In genomic region chr15:102400476-102401045, GRCm38 (mm10) we compare ENCODE assay signal across 12 mouse cellular contexts. TPM values are rescaled to one million over a fixed set of nuclear protein-coding genes. Genes with fewer than 3 reads are reported as not detected.
A peak's percentile ranks its signal among the peaks of the same experiment; 100 is the strongest.
DNase-seq lines count a peak whose midpoint lies in the region; ATAC-seq and TF ChIP-seq lines count a peak whose summit lies in the region.
"Had no signal": no experiment of that assay in that cellular context is flagged by ENCODE, and none has a peak within 500 bp of the region (broad histone marks: within the 10 kb centered on the region; RNA-seq: fewer than 3 reads in every experiment).

No protein-coding gene starts in this region.

- H3K27ac ChIP-seq in forebrain, embryonic 10.5 days = peak overlapping the region; percentile 88; the same call in 1 of the 2 replicates
- no peak overlapping the region for H3K27ac ChIP-seq in forebrain, embryonic 11.5 days (ENCODE audit: low read depth, low read length)
- H3K27ac ChIP-seq in lung, embryonic 14.5 days (ENCODE audit: low read depth) = peak overlapping the region; percentile 19; the same call in 1 of the 2 replicates

- WGBS in forebrain, embryonic 10.5 days = 77% methylated on average over 10 of the region's 10 CpGs
- 84% methylated on average over 10 of the region's 10 CpGs for WGBS in forebrain, embryonic 11.5 days
- 72% methylated on average over 10 of the region's 10 CpGs for WGBS in lung, embryonic 14.5 days

- H3K4me1 ChIP-seq in forebrain, embryonic 10.5 days = peaks cover 45% of the 10 kb centered on the region
- peaks cover 2% of the 10 kb centered on the region for H3K4me1 ChIP-seq in forebrain, embryonic 11.5 days (replicated peaks; ENCODE audit: control insufficient read depth, insufficient read depth, low read length)
- peaks cover 7% of the 10 kb centered on the region; the same call in 1 of the 2 replicates for H3K4me1 ChIP-seq in lung, embryonic 14.5 days (ENCODE audit: insufficient read depth)

- H3K27me3 ChIP-seq in forebrain, embryonic 10.5 days (ENCODE audit: poor library complexity, severe bottlenecking) = no peaks in the 10 kb centered on the region
- no peaks in the 10 kb centered on the region for H3K27me3 ChIP-seq in forebrain, embryonic 11.5 days (ENCODE audit: control insufficient read depth, insufficient read depth, low read length)
- no peaks in the 10 kb centered on the region for H3K27me3 ChIP-seq in lung, embryonic 14.5 days (ENCODE audit: insufficient read depth, low read length)
- H3K27me3 ChIP-seq: neural tube, embryonic 13.5 days had no signal

- no peak overlapping the region for H3K4me3 ChIP-seq in forebrain, embryonic 10.5 days
- H3K4me3 ChIP-seq in forebrain, embryonic 11.5 days (ENCODE audit: low read depth, low read length) = no peak overlapping the region
- H3K4me3 ChIP-seq in lung, embryonic 14.5 days (ENCODE audit: low read depth, low read length) = no peak overlapping the region

- no peak for ATAC-seq in forebrain, embryonic 11.5 days (replicated peaks; ENCODE audit: low FRiP score)
- ATAC-seq in lung, embryonic 14.5 days (ENCODE audit: insufficient read depth) = no peak

- DNase-seq in forebrain, embryonic 10.5 days (ENCODE audit: extremely low spot score, low spot score) = no peak
- DNase-seq in forebrain, embryonic 11.5 days (ENCODE audit: low spot score) = no peak
- no peak for DNase-seq in lung, embryonic 14.5 days
- no peak for DNase-seq in lung, postnatal 25 days (ENCODE audit: low spot score)
- peak; percentile 40 for DNase-seq in induced T-regulatory cell, adult 2 months (ENCODE audit: low read depth)
- peak; percentile 33 for DNase-seq in naive thymus-derived CD4-positive, alpha-beta T cell, adult 2 months (ENCODE audit: low read depth)
- DNase-seq in retina, embryonic 14.5 days (ENCODE audit: low spot score) = no peak
- no peak for DNase-seq in layer of hippocampus, adult 8-10 months (ENCODE audit: low spot score in 2 of 2)
- DNase-seq: adrenal gland, adult 2 months; gastrocnemius, postnatal 14 days; layer of hippocampus, postnatal 36 days had no signal

- no peak overlapping the region for H3K4me2 ChIP-seq in forebrain, embryonic 11.5 days (ENCODE audit: low read depth, low read length, severe bottlenecking)
- peak overlapping the region; percentile 61 for H3K4me2 ChIP-seq in lung, embryonic 14.5 days

- no peak overlapping the region for H3K9ac ChIP-seq in forebrain, embryonic 11.5 days (ENCODE audit: low read length)
- H3K9ac ChIP-seq in lung, embryonic 14.5 days = no peak overlapping the region

- TF ChIP-seq CTCF in lung, embryonic 14.5 days (IDR thresholded peaks at IDR 0.05; ENCODE audit: low read depth) = no peak

- H3K9me3 ChIP-seq in forebrain, embryonic 10.5 days = no peaks in the 10 kb centered on the region
- no peaks in the 10 kb centered on the region for H3K9me3 ChIP-seq in forebrain, embryonic 11.5 days (ENCODE audit: control insufficient read depth, low read length)
- no peaks in the 10 kb centered on the region for H3K9me3 ChIP-seq in lung, embryonic 14.5 days (ENCODE audit: low read depth, low read length)
- H3K9me3 ChIP-seq: neural tube, embryonic 13.5 days had no signal

- no peaks in the 10 kb centered on the region for H3K36me3 ChIP-seq in forebrain, embryonic 10.5 days (replicated peaks)
- H3K36me3 ChIP-seq in forebrain, embryonic 11.5 days (ENCODE audit: control insufficient read depth, insufficient read depth, low read length) = no peaks in the 10 kb centered on the region
- H3K36me3 ChIP-seq in lung, embryonic 14.5 days (ENCODE audit: insufficient read depth) = no peaks in the 10 kb centered on the region
- H3K36me3 ChIP-seq: neural tube, embryonic 13.5 days had no signal

RNA-seq across cellular contexts. Expression of gene Sp1, which starts 5.4 kb away (rescaled TPM):
- polyA plus RNA-seq in forebrain, embryonic 10.5 days (2016; fragmentation: Nextera tagmentation; extraction: Ambion mirVana) = 9.7 and 9.9 TPM in 2 replicates
- 12.2 and 12.5 TPM in 2 replicates for polyA plus RNA-seq in forebrain, embryonic 11.5 days (2014; fragmentation: Nextera tagmentation; extraction: Ambion mirVana)
- polyA plus RNA-seq in lung, embryonic 14.5 days (2014; fragmentation: Nextera tagmentation; extraction: Ambion mirVana) = 15.3 and 16.1 TPM in 2 replicates
- 10 to 100 TPM; 27.4 to 30.1 (median 28.8) TPM for total RNA-seq in layer of hippocampus, adult 8-10 months (2022)

RNA-seq across cellular contexts. Expression of gene Sp7, which starts 33.6 kb away (rescaled TPM):
- polyA plus RNA-seq in forebrain, embryonic 10.5 days (2016; fragmentation: Nextera tagmentation; extraction: Ambion mirVana) = 0.25 and 0.42 TPM in 2 replicates
- polyA plus RNA-seq in forebrain, embryonic 11.5 days (2014; fragmentation: Nextera tagmentation; extraction: Ambion mirVana) = 0.20 and 0.52 TPM in 2 replicates
- 0.55 and 0.64 TPM in 2 replicates for polyA plus RNA-seq in lung, embryonic 14.5 days (2014; fragmentation: Nextera tagmentation; extraction: Ambion mirVana)
- total RNA-seq in layer of hippocampus, adult 8-10 months (2022) = under 1 TPM; 0.37 to 0.78 (median 0.59) TPM

RNA-seq across cellular contexts. Expression of gene Amhr2, which starts 44.6 kb away (rescaled TPM):
- polyA plus RNA-seq in forebrain, embryonic 10.5 days (2016; fragmentation: Nextera tagmentation; extraction: Ambion mirVana) = 0.33 TPM in 1 of 2 replicates, not detected in the other
- 1.0 TPM in 1 of 2 replicates, not detected in the other for polyA plus RNA-seq in forebrain, embryonic 11.5 days (2014; fragmentation: Nextera tagmentation; extraction: Ambion mirVana)
- polyA plus RNA-seq in lung, embryonic 14.5 days (2014; fragmentation: Nextera tagmentation; extraction: Ambion mirVana) = 0.21 and 0.85 TPM in 2 replicates
- 1 to 10 TPM in 2 of 4 experiments, under 1 TPM in 2; 0.40 to 2.0 (median 1.1) TPM for total RNA-seq in layer of hippocampus, adult 8-10 months (2022)

RNA-seq across cellular contexts. Expression of gene Aaas, which starts 50.0 kb away (rescaled TPM):
- 141 and 144 TPM in 2 replicates for polyA plus RNA-seq in forebrain, embryonic 10.5 days (2016; fragmentation: Nextera tagmentation; extraction: Ambion mirVana)
- polyA plus RNA-seq in forebrain, embryonic 11.5 days (2014; fragmentation: Nextera tagmentation; extraction: Ambion mirVana) = 103 and 114 TPM in 2 replicates
- 99.1 and 103 TPM in 2 replicates for polyA plus RNA-seq in lung, embryonic 14.5 days (2014; fragmentation: Nextera tagmentation; extraction: Ambion mirVana)
- 10 to 100 TPM; 20.6 to 33.5 (median 24.7) TPM for total RNA-seq in layer of hippocampus, adult 8-10 months (2022)

RNA-seq across cellular contexts. Expression of gene Prr13, which starts 58.3 kb away (rescaled TPM):
- polyA plus RNA-seq in forebrain, embryonic 10.5 days (2016; fragmentation: Nextera tagmentation; extraction: Ambion mirVana) = 70.7 and 74.6 TPM in 2 replicates
- polyA plus RNA-seq in forebrain, embryonic 11.5 days (2014; fragmentation: Nextera tagmentation; extraction: Ambion mirVana) = 87.9 and 97.2 TPM in 2 replicates
- polyA plus RNA-seq in lung, embryonic 14.5 days (2014; fragmentation: Nextera tagmentation; extraction: Ambion mirVana) = 70.9 and 73.8 TPM in 2 replicates
- total RNA-seq in layer of hippocampus, adult 8-10 months (2022) = 10 to 100 TPM; 34.4 to 49.3 (median 40.9) TPM

Comparison
In these comparisons a context has a peak if more than half of its experiments do, and no peak if none do; other contexts are left out.
1. DNase-seq: peak in induced T-regulatory cell, adult 2 months (single experiment) and naive thymus-derived CD4-positive, alpha-beta T cell, adult 2 months (single experiment); none in forebrain, embryonic 10.5 days (single experiment), forebrain, embryonic 11.5 days (single experiment), lung, embryonic 14.5 days (single experiment), lung, postnatal 25 days (single experiment), retina, embryonic 14.5 days (single experiment) and layer of hippocampus, adult 8-10 months (0 of 2).